Mouse (Mus musculus) erythroid progenitor cell, adult 5-6 weeks (primary cell): ENCODE measurements at regions not wholly inside any gene's neighbourhood (a gene's known extent, or its start where the extent isn't known, plus 50 kb on each side); places are given as distances from the start of the nearest gene placed in this dataset.

ENCODE experiments used
- ATAC-seq: replicated peaks from 2 replicates; pipeline ENCODE4 v1.8.0; 2016; ENCODE audit warnings: moderate number of reproducible peaks, mild to moderate bottlenecking, moderate TSS enrichment, inconsistent platforms; ENCODE audit not compliant: poor library complexity, low FRiP score, severe bottlenecking

- ATAC-seq = no peak
Observed at GRCm38 (mm10) chr10:17650997-17651750, 71.8 kb upstream of the Cited2 start.

GRCm38 (mm10) chr10:17653325-17653724, 69.7 kb upstream of the Cited2 start:
- no peak for ATAC-seq

- ATAC-seq = no peak
Observed at GRCm38 (mm10) chr10:17653785-17654184, 69.2 kb upstream of the Cited2 start.

- ATAC-seq = no peak
Observed at GRCm38 (mm10) chr10:17654308-17654858, 68.6 kb upstream of the Cited2 start.

- ATAC-seq = no peak
Observed at GRCm38 (mm10) chr10:17655459-17656051, 67.5 kb upstream of the Cited2 start.

GRCm38 (mm10) chr10:17656305-17656704, 66.7 kb upstream of the Cited2 start:
- ATAC-seq = no peak

GRCm38 (mm10) chr10:17656872-17657482, 66.0 kb upstream of the Cited2 start:
- ATAC-seq = no peak

GRCm38 (mm10) chr10:17659575-17659974, 63.4 kb upstream of the Cited2 start:
- ATAC-seq = no peak

GRCm38 (mm10) chr10:17660836-17661452, 62.1 kb upstream of the Cited2 start:
- no peak for ATAC-seq

- ATAC-seq = no peak
Observed at GRCm38 (mm10) chr10:17666089-17666488, 56.9 kb upstream of the Cited2 start.

GRCm38 (mm10) chr10:17669401-17669800, 53.6 kb upstream of the Cited2 start:
- ATAC-seq = no peak
